Mouse (Mus musculus): Measurements from ENCODE around the gene Gsdma3. TPM values are rescaled to one million over a fixed set of nuclear protein-coding genes. Genes with fewer than 3 reads are reported as not detected.

Gene Gsdma3
- not detected for polyA plus RNA-seq (2012; fragmentation: generic; extraction: Trizol)
- long read RNA-seq, experiment 1, result 0 reads
- long read RNA-seq, experiment 2, result 0 reads

- TF ChIP-seq MYOG (IDR thresholded peaks at IDR 0.05; ENCODE audit: control insufficient read depth, extremely low read depth, insufficient read length) (no peak), MYOD1 (IDR thresholded peaks at IDR 0.05; ENCODE audit: control insufficient read depth, insufficient read length, low read depth) (no peak), MAX (IDR thresholded peaks at IDR 0.05) (no peak), CTCF (IDR thresholded peaks at IDR 0.05; ENCODE audit: control insufficient read depth, insufficient read depth, insufficient read length) (no peak), USF1 (IDR thresholded peaks at IDR 0.05; ENCODE audit: low read depth) (no peak), CEBPB (IDR thresholded peaks at IDR 0.05; ENCODE audit: low read depth) (no peak), FOSL1 (IDR thresholded peaks at IDR 0.05; ENCODE audit: insufficient read depth, low read length, poor library complexity, severe bottlenecking) (no peak)
- Histone ChIP-seq H3K79me2 (ENCODE audit: control insufficient read depth, insufficient read depth) (no peaks in the 10 kb centered on the region), H3K36me3 (ENCODE audit: control insufficient read depth, insufficient read depth) (no peaks in the 10 kb centered on the region), H3ac (ENCODE audit: control insufficient read depth, insufficient read length, low read depth) (no peak within 1 kb of the TSS), H3K4me3 (ENCODE audit: insufficient read depth, poor library complexity, severe bottlenecking) (no peak within 1 kb of the TSS), H3K79me3 (ENCODE audit: low read depth) (no peaks in the 10 kb centered on the region), H3K27me3 (ENCODE audit: control insufficient read depth, insufficient read depth, insufficient read length) (peaks cover 40% of the 10 kb centered on the region)
Observed at GRCm38 (mm10) chr11:98625611-98626410, at the start of gene Gsdma3, which contains the start of gene Gm12355. TSS of gene Gsdma3 (plus strand) at chr11:98626360. TSS of gene Gm12355 (minus strand) at chr11:98625661.

GRCm38 (mm10) chr11:98577776-98578175 lies 48.4 kb upstream of the Gsdma3 start:
- H3K27me3 ChIP-seq (ENCODE audit: control insufficient read depth, insufficient read depth, insufficient read length), result peaks cover 1% of the 10 kb centered on the region
- peaks cover 4% of the 10 kb centered on the region for H3K36me3 ChIP-seq (ENCODE audit: control insufficient read depth, insufficient read depth)
- H3K79me2 ChIP-seq (ENCODE audit: control insufficient read depth, insufficient read depth), result no peaks in the 10 kb centered on the region
- no peak overlapping the region for H3ac ChIP-seq (ENCODE audit: control insufficient read depth, insufficient read length, low read depth)
- TF ChIP-seq USF1 (IDR thresholded peaks at IDR 0.05; ENCODE audit: low read depth) (no peak), FOSL1 (IDR thresholded peaks at IDR 0.05; ENCODE audit: insufficient read depth, low read length, poor library complexity, severe bottlenecking) (no peak), MYOG (IDR thresholded peaks at IDR 0.05; ENCODE audit: control insufficient read depth, extremely low read depth, insufficient read length) (no peak), MAX (IDR thresholded peaks at IDR 0.05) (no peak), MYOD1 (IDR thresholded peaks at IDR 0.05; ENCODE audit: control insufficient read depth, insufficient read length, low read depth) (no peak), CTCF (IDR thresholded peaks at IDR 0.05; ENCODE audit: control insufficient read depth, insufficient read depth, insufficient read length) (no peak), CEBPB (IDR thresholded peaks at IDR 0.05; ENCODE audit: low read depth) (no peak)
- no peak overlapping the region for H3K4me3 ChIP-seq (ENCODE audit: insufficient read depth, poor library complexity, severe bottlenecking)
- H3K79me3 ChIP-seq (ENCODE audit: low read depth), result no peaks in the 10 kb centered on the region

DNA sequence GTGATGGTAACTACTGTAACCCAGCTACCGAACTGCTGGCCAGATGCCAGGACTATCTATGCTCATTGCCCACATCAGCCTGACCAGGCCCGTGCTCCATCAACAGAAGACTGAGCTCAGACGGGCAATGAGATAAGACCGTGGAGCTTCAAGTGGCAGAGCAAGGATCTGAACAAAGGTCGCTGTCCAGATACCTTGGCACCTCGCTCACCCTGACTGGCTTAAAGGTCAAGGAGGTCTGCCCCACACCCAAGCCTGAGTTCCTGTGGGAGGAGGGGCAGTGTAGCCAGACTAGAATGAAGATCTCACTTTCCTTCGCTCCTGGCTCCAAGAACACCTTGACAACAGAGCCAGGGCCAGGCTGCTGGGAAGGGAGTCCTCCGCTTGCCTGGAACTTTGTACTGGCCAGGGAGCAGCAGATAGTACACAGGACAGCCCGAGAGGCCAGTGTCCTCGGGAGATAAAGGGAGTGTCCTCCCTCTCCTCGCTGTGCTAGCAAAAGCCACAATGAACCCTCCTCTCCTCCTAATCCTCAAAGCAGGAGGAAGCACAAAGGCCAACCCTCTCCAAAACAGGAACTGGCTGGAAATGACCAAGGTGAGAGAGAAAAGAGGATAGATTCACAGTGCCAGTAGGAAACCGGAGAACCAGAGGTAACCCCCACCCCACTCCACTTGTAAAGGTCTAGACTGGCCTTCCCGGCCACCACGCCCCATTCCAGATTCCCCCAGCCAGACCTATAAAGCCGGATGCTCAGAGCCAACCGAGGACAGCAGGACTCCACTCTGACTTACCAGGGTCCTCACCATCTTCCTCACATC lies 45.6 kb upstream of the Gsdma3 start:
- H3K36me3 ChIP-seq (ENCODE audit: control insufficient read depth, insufficient read depth), result peaks cover 11% of the 10 kb centered on the region
- H3K27me3 ChIP-seq (ENCODE audit: control insufficient read depth, insufficient read depth, insufficient read length), result no peaks in the 10 kb centered on the region
- H3K79me3 ChIP-seq (ENCODE audit: low read depth), result peaks cover 6% of the 10 kb centered on the region
- H3K79me2 ChIP-seq (ENCODE audit: control insufficient read depth, insufficient read depth), result peaks cover 17% of the 10 kb centered on the region
- no peak overlapping the region for H3K4me3 ChIP-seq (ENCODE audit: insufficient read depth, poor library complexity, severe bottlenecking)
- no peak overlapping the region for H3ac ChIP-seq (ENCODE audit: control insufficient read depth, insufficient read length, low read depth)
- TF ChIP-seq CEBPB (IDR thresholded peaks at IDR 0.05; ENCODE audit: low read depth) (no peak), MYOD1 (IDR thresholded peaks at IDR 0.05; ENCODE audit: control insufficient read depth, insufficient read length, low read depth) (no peak), MYOG (IDR thresholded peaks at IDR 0.05; ENCODE audit: control insufficient read depth, extremely low read depth, insufficient read length) (no peak), CTCF (IDR thresholded peaks at IDR 0.05; ENCODE audit: control insufficient read depth, insufficient read depth, insufficient read length) (no peak), USF1 (IDR thresholded peaks at IDR 0.05; ENCODE audit: low read depth) (no peak)

- no peak overlapping the region for H3ac ChIP-seq (ENCODE audit: control insufficient read depth, insufficient read length, low read depth)
- peaks cover 11% of the 10 kb centered on the region for H3K36me3 ChIP-seq (ENCODE audit: control insufficient read depth, insufficient read depth)
- H3K4me3 ChIP-seq (ENCODE audit: insufficient read depth, poor library complexity, severe bottlenecking), result no peak overlapping the region
- no peaks in the 10 kb centered on the region for H3K27me3 ChIP-seq (ENCODE audit: control insufficient read depth, insufficient read depth, insufficient read length)
- peaks cover 13% of the 10 kb centered on the region for H3K79me3 ChIP-seq (ENCODE audit: low read depth)
- peaks cover 27% of the 10 kb centered on the region for H3K79me2 ChIP-seq (ENCODE audit: control insufficient read depth, insufficient read depth)
- TF ChIP-seq CEBPB (IDR thresholded peaks at IDR 0.05; ENCODE audit: low read depth), result no peak
- TF ChIP-seq MYOD1 (IDR thresholded peaks at IDR 0.05; ENCODE audit: control insufficient read depth, insufficient read length, low read depth), result no peak
- no peak for TF ChIP-seq MAX (IDR thresholded peaks at IDR 0.05)
- TF ChIP-seq CTCF (IDR thresholded peaks at IDR 0.05; ENCODE audit: control insufficient read depth, insufficient read depth, insufficient read length), result no peak
- TF ChIP-seq USF1 (IDR thresholded peaks at IDR 0.05; ENCODE audit: low read depth), result no peak
- TF ChIP-seq FOSL1 (IDR thresholded peaks at IDR 0.05; ENCODE audit: insufficient read depth, low read length, poor library complexity, severe bottlenecking), result no peak
- TF ChIP-seq MYOG (IDR thresholded peaks at IDR 0.05; ENCODE audit: control insufficient read depth, extremely low read depth, insufficient read length), result no peak
Observed at GRCm38 (mm10) chr11:98581286-98582029, 44.7 kb upstream of the Gsdma3 start.

- Histone ChIP-seq H3K27me3 (ENCODE audit: control insufficient read depth, insufficient read depth, insufficient read length) (no peaks in the 10 kb centered on the region), H3K4me3 (ENCODE audit: insufficient read depth, poor library complexity, severe bottlenecking) (no peak overlapping the region), H3K36me3 (ENCODE audit: control insufficient read depth, insufficient read depth) (peaks cover 11% of the 10 kb centered on the region), H3K79me3 (ENCODE audit: low read depth) (peaks cover 13% of the 10 kb centered on the region), H3K79me2 (ENCODE audit: control insufficient read depth, insufficient read depth) (peaks cover 31% of the 10 kb centered on the region), H3ac (ENCODE audit: control insufficient read depth, insufficient read length, low read depth) (no peak overlapping the region)
- no peak for TF ChIP-seq CTCF (IDR thresholded peaks at IDR 0.05; ENCODE audit: control insufficient read depth, insufficient read depth, insufficient read length)
- no peak for TF ChIP-seq MYOD1 (IDR thresholded peaks at IDR 0.05; ENCODE audit: control insufficient read depth, insufficient read length, low read depth)
- TF ChIP-seq CEBPB (IDR thresholded peaks at IDR 0.05; ENCODE audit: low read depth), result no peak
- no peak for TF ChIP-seq USF1 (IDR thresholded peaks at IDR 0.05; ENCODE audit: low read depth)
- no peak for TF ChIP-seq MAX (IDR thresholded peaks at IDR 0.05)
- no peak for TF ChIP-seq FOSL1 (IDR thresholded peaks at IDR 0.05; ENCODE audit: insufficient read depth, low read length, poor library complexity, severe bottlenecking)
- TF ChIP-seq MYOG (IDR thresholded peaks at IDR 0.05; ENCODE audit: control insufficient read depth, extremely low read depth, insufficient read length), result no peak
Observed at GRCm38 (mm10) chr11:98582030-98582388, 44.2 kb upstream of the Gsdma3 start.
